17 mouse cellular contexts compared by ENCODE assay signal in genomic region chr9:120874416-120874976, GRCm38 (mm10). TPM values are rescaled to one million over a fixed set of nuclear protein-coding genes. Genes with fewer than 3 reads are reported as not detected.
DNase-seq lines count a peak whose midpoint lies in the region; TF ChIP-seq lines count a peak whose summit lies in the region.
"Had no signal": no experiment of that assay in that cellular context is flagged by ENCODE, and none has a peak within 500 bp of the region (broad histone marks: within the 10 kb centered on the region; RNA-seq: fewer than 3 reads in every experiment).

No protein-coding gene starts in this region.

- peaks cover 14 to 28% of the 10 kb centered on the region in 2 experiments for H3K4me1 ChIP-seq in MEL (ENCODE audit: control insufficient read depth in 1 of 2, insufficient read depth in 2 of 2, low read length in 2 of 2)

- TF ChIP-seq CTCF in MEL (IDR thresholded peaks at IDR 0.05 in 2 of 3, conservative IDR thresholded peaks at IDR 0.05 in 1 of 3; ENCODE audit: control insufficient read depth in 1 of 3, insufficient read depth in 1 of 3, low read depth in 2 of 3, low read length in 3 of 3, poor library complexity in 1 of 3, severe bottlenecking in 1 of 3) = no peak

- peaks cover 0 to 18% of the 10 kb centered on the region in 2 experiments; a peak in 2 of 4 replicates for H3K36me3 ChIP-seq in MEL (ENCODE audit: control insufficient read depth in 1 of 2, insufficient read depth in 2 of 2, low read length in 2 of 2)
- H3K36me3 ChIP-seq: G1E had no signal

- TF ChIP-seq EP300 in MEL (IDR thresholded peaks at IDR 0.05; ENCODE audit: low read depth in 1 of 2, low read length in 2 of 2) = peak; percentile 57 to 77; a peak in 3 of 4 replicates

- no peaks in the 10 kb centered on the region for H3K9me3 ChIP-seq in MEL (replicated peaks; ENCODE audit: insufficient read depth, low read length)
- H3K9me3 ChIP-seq: G1E had no signal

- H3K27ac ChIP-seq in MEL (ENCODE audit: control insufficient read depth, low read depth, low read length) = peak overlapping the region; percentile 93

- peak; percentile 56 for DNase-seq in MEL (ENCODE audit: low read depth, low spot score)
- no peak for DNase-seq in frontal cortex, postnatal 10 days (ENCODE audit: low spot score in 2 of 2)
- DNase-seq: adrenal gland, adult 2 months; adrenal gland, adult 8-10 months; adrenal gland, postnatal 10 days; adrenal gland, postnatal 14 days; adrenal gland, postnatal 25 days; adrenal gland, postnatal 36 days; B cell, adult 2 months; cerebellum, adult 11 months; cerebellum, adult 11-12 months; cerebellum, adult 18-20 months; cerebellum, adult 2 months; cerebellum, adult 8-10 months had no signal

- H3K4me3 ChIP-seq in MEL (ENCODE audit: control insufficient read depth in 1 of 2, insufficient read depth in 1 of 2, low read depth in 2 of 2, low read length in 2 of 2) = peak overlapping the region; percentile 12 to 43; a peak in 2 of 4 replicates

- H3K27me3 ChIP-seq in MEL (ENCODE audit: control insufficient read depth in 1 of 2, insufficient read depth in 2 of 2, low read length in 2 of 2) = no peaks in the 10 kb centered on the region
- H3K27me3 ChIP-seq: CH12.LX, Patski had no signal

- no peak for TF ChIP-seq POLR2A in MEL (IDR thresholded peaks at IDR 0.05; ENCODE audit: control insufficient read depth in 1 of 2, insufficient read depth in 1 of 2, low read depth in 1 of 2, low read length in 2 of 2, poor library complexity in 1 of 2)

- H3K79me2 ChIP-seq in MEL (ENCODE audit: control insufficient read depth, insufficient read depth, low read length, poor library complexity) = no peaks in the 10 kb centered on the region

- H3K9ac ChIP-seq in MEL (ENCODE audit: control insufficient read depth, low read depth, low read length, poor library complexity, severe bottlenecking) = peak overlapping the region; percentile 42

- no peak for TF ChIP-seq RAD21 in MEL (IDR thresholded peaks at IDR 0.05; ENCODE audit: low read depth, low read length)

TF ChIP-seq in MEL, 35 proteins besides CTCF, POLR2A, EP300 and RAD21:
- no peak for TF ChIP-seq MAX (IDR thresholded peaks at IDR 0.05; ENCODE audit: low read length)
- TF ChIP-seq ETS1 (IDR thresholded peaks at IDR 0.05; ENCODE audit: low read depth, low read length) = peak; percentile 62
- TF ChIP-seq JUND (IDR thresholded peaks at IDR 0.05; ENCODE audit: low read depth, low read length) = peak; percentile 56; the same call in 1 of the 2 replicates
- TF ChIP-seq MEF2A (IDR thresholded peaks at IDR 0.05; ENCODE audit: extremely low read depth, insufficient replicate concordance, low read depth, low read length, poor library complexity, severe bottlenecking) = no peak
- peak; percentile 70 for TF ChIP-seq ZNF384 (IDR thresholded peaks at IDR 0.05; ENCODE audit: low read depth, low read length)
- TF ChIP-seq GATA1 (IDR thresholded peaks at IDR 0.05; ENCODE audit: low read depth, low read length) = peak; percentile 47; the same call in 1 of the 2 replicates
- TF ChIP-seq SIN3A (IDR thresholded peaks at IDR 0.05; ENCODE audit: low read length) = peak; percentile 38; the same call in 1 of the 2 replicates
- TF ChIP-seq TCF12 (IDR thresholded peaks at IDR 0.05; ENCODE audit: low read depth, low read length) = peak; percentile 64; the same call in 1 of the 2 replicates
- 0 out of 2 replicates have a peak, but pooled peaks have one; percentile 73 for TF ChIP-seq CHD1 (IDR thresholded peaks at IDR 0.05; ENCODE audit: low read depth, low read length)
TF ChIP-seq in MEL: peak in this region for 7.

RNA-seq across cellular contexts. Expression of gene Ctnnb1, which starts 54.5 kb away (rescaled TPM):
- total RNA-seq in MEL (2012; rRNA removed) = 269 and 302 TPM in 2 replicates
- polyA plus RNA-seq in MEL (2012; ENCODE audit: insufficient read depth in 1 of 2, insufficient read length in 2 of 2, low read depth in 1 of 2, low replicate concordance in 2 of 2, missing spikeins in 1 of 2) = 100 to 1,000 TPM; 377 to 701 TPM
